Mouse (Mus musculus): ENCODE measurements around the gene Emc10.

DNA sequence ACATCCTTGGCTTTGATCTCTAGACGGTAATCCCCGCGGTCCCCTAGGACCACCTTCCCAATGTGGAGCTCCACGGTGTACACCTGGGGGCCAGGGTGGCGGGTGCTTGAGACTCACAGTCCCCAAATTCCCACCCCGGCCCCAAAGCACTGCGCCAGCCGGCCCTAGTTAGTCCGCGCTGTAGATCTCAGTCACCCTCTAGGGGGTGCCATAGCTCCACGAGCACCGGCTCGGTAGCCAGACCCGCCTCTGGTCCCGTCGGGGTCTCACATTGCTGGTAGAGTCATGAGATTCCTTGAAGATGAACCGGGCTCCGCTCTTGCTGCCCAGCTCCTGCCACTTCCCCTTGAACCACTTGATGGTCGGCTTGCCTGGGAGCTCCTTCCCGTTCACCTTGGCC is 25.4 kb upstream of the Emc10 start:
- TF ChIP-seq POLR2A (IDR thresholded peaks at IDR 0.05; ENCODE audit: control insufficient read depth, low read depth, low read length) = no peak
- TF ChIP-seq CTCF (IDR thresholded peaks at IDR 0.05; ENCODE audit: control insufficient read depth, insufficient read depth, insufficient replicate concordance, low read depth, low read length) = peak; percentile 49; the same call in 1 of the 2 replicates
